Mouse (Mus musculus) spleen, adult 12 weeks (tissue): Measurements from ENCODE around the gene Ttc39b.

Experiments used
- DNase-seq: peaks from one replicate; pipeline ENCODE4 v3.0.0; 2022; ENCODE audit warnings: low spot score

Gene Ttc39b

GRCm38 (mm10) chr4:83228664-83229283, 95.3 kb downstream of the Ttc39b start:
- DNase-seq, result no peak

GRCm38 (mm10) chr4:83228073-83228472, 96.0 kb downstream of the Ttc39b start:
- no peak for DNase-seq

GRCm38 (mm10) chr4:83225633-83226360, 98.3 kb downstream of the Ttc39b start:
- DNase-seq, result no peak

GRCm38 (mm10) chr4:83224242-83224641, 99.8 kb downstream of the Ttc39b start:
- no peak for DNase-seq

- DNase-seq, result no peak
Observed at GRCm38 (mm10) chr4:83223197-83223596, 100.9 kb downstream of the Ttc39b start.

- no peak for DNase-seq
Observed at GRCm38 (mm10) chr4:83220761-83221557, 103.1 kb downstream of the Ttc39b start.

- DNase-seq, result no peak
Observed at GRCm38 (mm10) chr4:83219253-83219652, 104.8 kb downstream of the Ttc39b start.

- no peak for DNase-seq
Observed at GRCm38 (mm10) chr4:83217128-83217527, 106.9 kb downstream of the Ttc39b start.

GRCm38 (mm10) chr4:83216381-83216780, 107.7 kb downstream of the Ttc39b start:
- no peak for DNase-seq

GRCm38 (mm10) chr4:83215776-83216175, 108.3 kb downstream of the Ttc39b start:
- DNase-seq, result no peak

- DNase-seq, result no peak
Observed at GRCm38 (mm10) chr4:83214822-83215558, 109.1 kb downstream of the Ttc39b start.

- DNase-seq, result no peak
Observed at GRCm38 (mm10) chr4:83213752-83214151, 110.3 kb downstream of the Ttc39b start.

- DNase-seq, result no peak
Observed at GRCm38 (mm10) chr4:83211709-83212108, 112.3 kb downstream of the Ttc39b start.

GRCm38 (mm10) chr4:83210437-83210836, 113.6 kb downstream of the Ttc39b start:
- no peak for DNase-seq

GRCm38 (mm10) chr4:83206803-83207586, 117.1 kb downstream of the Ttc39b start:
- no peak for DNase-seq

GRCm38 (mm10) chr4:83206416-83206802, 117.6 kb downstream of the Ttc39b start:
- DNase-seq, result no peak

- DNase-seq, result no peak
Observed at GRCm38 (mm10) chr4:83199391-83199790, 124.7 kb downstream of the Ttc39b start.

GRCm38 (mm10) chr4:83198123-83198522, 125.9 kb downstream of the Ttc39b start:
- no peak for DNase-seq

GRCm38 (mm10) chr4:83189736-83190135, 134.3 kb downstream of the Ttc39b start:
- no peak for DNase-seq

- no peak for DNase-seq
Observed at GRCm38 (mm10) chr4:83187324-83187723, 136.7 kb downstream of the Ttc39b start.

GRCm38 (mm10) chr4:83186448-83186847, 137.6 kb downstream of the Ttc39b start:
- DNase-seq, result no peak
